Mouse (Mus musculus) MEL (cell line): ENCODE measurements around the gene Shprh. TPM values are rescaled to one million over a fixed set of nuclear protein-coding genes. Genes with fewer than 3 reads are reported as not detected.

Experiments
- DNase-seq: peaks from one replicate; pipeline ENCODE4 v3.0.0; 2011; ENCODE audit warnings: low read depth, low spot score
- H3K27ac ChIP-seq: 2 replicates; pipeline ENCODE4 v1.5.1; 2012; ENCODE audit warnings: low read depth, mild to moderate bottlenecking, control low read depth, low read length, moderate library complexity; ENCODE audit not compliant: control insufficient read depth
- H3K27me3 ChIP-seq, 2 experiments: fragments of 150-350 bp in 1 of 2; sonication (generic) in 1 of 2; 2 replicates each; pipeline ENCODE4 v1.6.1; 2012; ENCODE audit warnings: low read length in 2 of 2, mild to moderate bottlenecking in 2 of 2, improper control_type of control experiment in 1 of 2, moderate library complexity in 1 of 2; ENCODE audit not compliant: insufficient read depth in 2 of 2, control insufficient read depth in 1 of 2
- H3K36me3 ChIP-seq, 2 experiments: 2 replicates each; pipeline ENCODE4 v1.6.1; 2012 to 2014; ENCODE audit warnings: low read length in 2 of 2, improper control_type of control experiment in 1 of 2, inconsistent platforms in 1 of 2, mild to moderate bottlenecking in 1 of 2; ENCODE audit not compliant: insufficient read depth in 2 of 2, control insufficient read depth in 1 of 2
- H3K4me1 ChIP-seq, 2 experiments: fragments of 150-350 bp in 1 of 2; sonication (generic) in 1 of 2; 2 replicates each; pipeline ENCODE4 v1.6.1; 2012; ENCODE audit warnings: low read length in 2 of 2, improper control_type of control experiment in 1 of 2, mild to moderate bottlenecking in 1 of 2; ENCODE audit not compliant: insufficient read depth in 2 of 2, control insufficient read depth in 1 of 2
- H3K4me3 ChIP-seq, 2 experiments: fragments of 150-350 bp in 1 of 2; sonication (generic) in 1 of 2; 2 replicates each; pipeline ENCODE4 v1.5.1; 2012; ENCODE audit warnings: low read depth in 2 of 2, low read length in 2 of 2, mild to moderate bottlenecking in 2 of 2, moderate library complexity in 2 of 2, control low read depth in 1 of 2, improper control_type of control experiment in 1 of 2; ENCODE audit not compliant: control insufficient read depth in 1 of 2, insufficient read depth in 1 of 2
- H3K79me2 ChIP-seq: 2 replicates; pipeline ENCODE4 v1.6.1; 2012; ENCODE audit warnings: mild to moderate bottlenecking, low read length, moderate library complexity; ENCODE audit not compliant: control insufficient read depth, poor library complexity, insufficient read depth
- H3K9ac ChIP-seq: 2 replicates; pipeline ENCODE4 v1.6.1; 2012; ENCODE audit warnings: low read depth, mild to moderate bottlenecking, control low read depth, low read length, moderate library complexity; ENCODE audit not compliant: control insufficient read depth, poor library complexity, severe bottlenecking
- H3K9me3 ChIP-seq: fragments of 150-350 bp; sonication (generic); replicated peaks from 2 replicates; pipeline ENCODE4 v1.6.1; 2012; ENCODE audit warnings: mild to moderate bottlenecking, low read length, improper control_type of control experiment, moderate library complexity; ENCODE audit not compliant: insufficient read depth
- CHD1 ChIP-seq: IDR thresholded peaks from 2 replicates; pipeline ENCODE4 v1.6.1; 2012; ENCODE audit warnings: low read depth, mild to moderate bottlenecking, inconsistent platforms, low read length, improper control_type of control experiment
- CTCF ChIP-seq, 3 experiments: IDR thresholded peaks in 2 of 3; conservative IDR thresholded peaks in 1 of 3; 2 replicates each; pipeline ENCODE4 v1.5.1; 2011 to 2012; ENCODE audit warnings: low read length in 3 of 3, low read depth in 2 of 3, mild to moderate bottlenecking in 2 of 3, improper control_type of control experiment in 1 of 3, inconsistent platforms in 1 of 3, mixed read lengths in 1 of 3, moderate library complexity in 1 of 3; ENCODE audit not compliant: control insufficient read depth in 1 of 3, insufficient read depth in 1 of 3, poor library complexity in 1 of 3, severe bottlenecking in 1 of 3
- E2F4 ChIP-seq: IDR thresholded peaks from 2 replicates; pipeline ENCODE4 v1.6.1; 2011; ENCODE audit warnings: low read depth, low read length, improper control_type of control experiment, borderline replicate concordance
- ELF1 ChIP-seq: IDR thresholded peaks from 2 replicates; pipeline ENCODE4 v1.6.1; 2014; ENCODE audit warnings: low read depth, mild to moderate bottlenecking, inconsistent platforms, low read length, improper control_type of control experiment, moderate library complexity
- ETS1 ChIP-seq: IDR thresholded peaks from 2 replicates; pipeline ENCODE4 v1.6.1; 2012; ENCODE audit warnings: low read depth, mild to moderate bottlenecking, inconsistent platforms, low read length, improper control_type of control experiment, moderate library complexity
- HCFC1 ChIP-seq: IDR thresholded peaks from 2 replicates; pipeline ENCODE4 v1.6.1; 2012; ENCODE audit warnings: low read depth, mild to moderate bottlenecking, inconsistent platforms, low read length, improper control_type of control experiment, moderate library complexity
- KAT2A ChIP-seq: conservative IDR thresholded peaks from 2 replicates; pipeline ENCODE4 v1.6.1; 2012; ENCODE audit warnings: low read depth, low read length, improper control_type of control experiment, inconsistent platforms
- MAFK ChIP-seq: IDR thresholded peaks from 2 replicates; pipeline ENCODE4 v1.6.1; 2011; ENCODE audit warnings: low read depth, mild to moderate bottlenecking, low read length, improper control_type of control experiment, borderline replicate concordance
- MAX ChIP-seq: IDR thresholded peaks from 2 replicates; pipeline ENCODE4 v1.6.1; 2011; ENCODE audit warnings: low read length, improper control_type of control experiment
- MAZ ChIP-seq: IDR thresholded peaks from 2 replicates; pipeline ENCODE4 v1.6.1; 2012; ENCODE audit warnings: low read depth, mild to moderate bottlenecking, inconsistent platforms, low read length, improper control_type of control experiment
- MYC ChIP-seq: IDR thresholded peaks from 2 replicates; pipeline ENCODE4 v1.6.1; 2011; ENCODE audit warnings: low read depth, mild to moderate bottlenecking, low read length, improper control_type of control experiment, moderate library complexity
- NELFE ChIP-seq: IDR thresholded peaks from 2 replicates; pipeline ENCODE4 v1.6.1; 2011; ENCODE audit warnings: low read depth, low read length, improper control_type of control experiment
- NRF1 ChIP-seq: IDR thresholded peaks from 2 replicates; pipeline ENCODE4 v1.6.1; 2014; ENCODE audit warnings: low read depth, mild to moderate bottlenecking, inconsistent platforms, low read length, improper control_type of control experiment, moderate library complexity; ENCODE audit not compliant: poor library complexity, insufficient read depth, severe bottlenecking
- POLR2A ChIP-seq, 2 experiments: IDR thresholded peaks; 2 replicates each; pipeline ENCODE4 v1.6.1; 2011 to 2012; ENCODE audit warnings: low read length in 2 of 2, mild to moderate bottlenecking in 2 of 2, control low read depth in 1 of 2, improper control_type of control experiment in 1 of 2, low read depth in 1 of 2, moderate library complexity in 1 of 2; ENCODE audit not compliant: control insufficient read depth in 1 of 2, insufficient read depth in 1 of 2, poor library complexity in 1 of 2
- POLR2AphosphoS5 ChIP-seq: IDR thresholded peaks from 2 replicates; pipeline ENCODE4 v1.6.1; 2012; ENCODE audit warnings: low read depth, borderline replicate concordance, mild to moderate bottlenecking, inconsistent platforms, low read length, moderate library complexity, mixed read lengths
- RAD21 ChIP-seq: IDR thresholded peaks from 2 replicates; pipeline ENCODE4 v1.6.1; 2011; ENCODE audit warnings: mild to moderate bottlenecking, low read depth, low read length, improper control_type of control experiment
- SIN3A ChIP-seq: IDR thresholded peaks from 2 replicates; pipeline ENCODE4 v1.6.1; 2012; ENCODE audit warnings: low read length, improper control_type of control experiment, inconsistent platforms
- TAL1 ChIP-seq: IDR thresholded peaks from 2 replicates; pipeline ENCODE4 v1.6.1; 2012; ENCODE audit warnings: mild to moderate bottlenecking, inconsistent platforms, low read length, moderate library complexity, mixed read lengths
- TBP ChIP-seq: IDR thresholded peaks from 2 replicates; pipeline ENCODE4 v1.8.0; 2011; ENCODE audit warnings: low read depth, low read length, improper control_type of control experiment
- TCF12 ChIP-seq: IDR thresholded peaks from 2 replicates; pipeline ENCODE4 v1.6.1; 2014; ENCODE audit warnings: low read depth, mild to moderate bottlenecking, inconsistent platforms, low read length, improper control_type of control experiment, moderate library complexity
- UBTF ChIP-seq: IDR thresholded peaks from 2 replicates; pipeline ENCODE4 v1.6.1; 2012; ENCODE audit warnings: low read depth, mild to moderate bottlenecking, inconsistent platforms, low read length, improper control_type of control experiment, moderate library complexity, borderline replicate concordance; ENCODE audit not compliant: insufficient read depth
- ZMIZ1 ChIP-seq: IDR thresholded peaks from 2 replicates; pipeline ENCODE4 v1.6.1; 2012; ENCODE audit warnings: low read depth, mild to moderate bottlenecking, inconsistent platforms, low read length, improper control_type of control experiment, moderate library complexity
- ZNF384 ChIP-seq: IDR thresholded peaks from 2 replicates; pipeline ENCODE4 v1.6.1; 2012; ENCODE audit warnings: low read depth, mild to moderate bottlenecking, inconsistent platforms, low read length, improper control_type of control experiment
- polyA plus RNA-seq, 2 experiments: library from polyadenylated mRNA; stranded (reverse) in 1 of 2; unstranded in 1 of 2; fragments of >175 nt in 1 of 2; fragments of >200 nt in 1 of 2; gene quantifications; 2 replicates each; pipeline versions ENCODE4 v1.2.1 to v1.2.4; 2012; ENCODE audit warnings: low replicate concordance in 2 of 2, low read depth in 1 of 2; ENCODE audit not compliant: insufficient read length in 2 of 2, insufficient read depth in 1 of 2, missing spikeins in 1 of 2
- total RNA-seq: library from RNA; depleted of rRNA; stranded (reverse); fragments of 300-350 nt; gene quantifications from 2 replicates; pipeline ENCODE4 v1.2.3, GENCODE M21; 2012

Shprh gene
- total and polyA plus RNA-seq, 3 experiments, result 11.0 to 13.3 TPM; not detected in 1

GRCm38 (mm10) chr10:11208670-11209069 lies 59.4 kb downstream of the Shprh start (continued):
- no peak for TF ChIP-seq POLR2A (IDR thresholded peaks at IDR 0.05; ENCODE audit: control insufficient read depth in 1 of 2, insufficient read depth in 1 of 2, low read depth in 1 of 2, low read length in 2 of 2, poor library complexity in 1 of 2)

GRCm38 (mm10) chr10:11212003-11212402 lies 62.8 kb downstream of the Shprh start:
- H3K9me3 ChIP-seq, result no peaks in the 10 kb centered on the region
- peak; percentile 14 for DNase-seq
- H3K4me1 ChIP-seq, result peaks cover 4 to 9% of the 10 kb centered on the region in 2 experiments
- no peak overlapping the region for H3K27ac ChIP-seq
- TF ChIP-seq TAL1, result no peak
- TF ChIP-seq ELF1, result no peak
- peak; percentile 8 for TF ChIP-seq RAD21
- no peak for TF ChIP-seq E2F4
- peak in 1 of 3 experiments; percentile 21; a peak in 1 of 6 replicates for TF ChIP-seq CTCF (IDR thresholded peaks at IDR 0.05 in 2 of 3, conservative IDR thresholded peaks at IDR 0.05 in 1 of 3; ENCODE audit: control insufficient read depth in 1 of 3, insufficient read depth in 1 of 3, low read depth in 2 of 3, low read length in 3 of 3, poor library complexity in 1 of 3, severe bottlenecking in 1 of 3)
- no peaks in the 10 kb centered on the region for H3K27me3 ChIP-seq
- H3K79me2 ChIP-seq, result no peaks in the 10 kb centered on the region
- H3K4me3 ChIP-seq, result no peak overlapping the region
- H3K9ac ChIP-seq, result no peak overlapping the region
- peaks cover 22 to 56% of the 10 kb centered on the region in 2 experiments for H3K36me3 ChIP-seq

- H3K27ac ChIP-seq, result no peak overlapping the region
- peaks cover 12 to 16% of the 10 kb centered on the region in 2 experiments for H3K4me1 ChIP-seq
- H3K36me3 ChIP-seq, result peaks cover 0 to 28% of the 10 kb centered on the region in 2 experiments; a peak in 2 of 4 replicates
- no peaks in the 10 kb centered on the region for H3K9me3 ChIP-seq
- H3K9ac ChIP-seq, result no peak overlapping the region
- H3K79me2 ChIP-seq, result no peaks in the 10 kb centered on the region
- no peak for DNase-seq
- no peaks in the 10 kb centered on the region for H3K27me3 ChIP-seq
- no peak overlapping the region for H3K4me3 ChIP-seq
- TF ChIP-seq ZMIZ1 (no peak), MAX (no peak), HCFC1 (no peak), NRF1 (no peak), ETS1 (no peak), MYC (no peak), CHD1 (no peak), UBTF (no peak), TCF12 (no peak), ZNF384 (no peak), TBP (no peak), POLR2AphosphoS5 (no peak), MAFK (no peak), CTCF (IDR thresholded peaks at IDR 0.05 in 2 of 3, conservative IDR thresholded peaks at IDR 0.05 in 1 of 3; ENCODE audit: control insufficient read depth in 1 of 3, insufficient read depth in 1 of 3, low read depth in 2 of 3, low read length in 3 of 3, poor library complexity in 1 of 3, severe bottlenecking in 1 of 3) (no peak), MAZ (no peak), NELFE (no peak), SIN3A (no peak), KAT2A (no peak)
Measured at GRCm38 (mm10) chr10:11226442-11226841, 77.2 kb downstream of the Shprh start.
